Mouse (Mus musculus) thymus, postnatal 10 days (tissue): ENCODE data around the gene Cyp2j9.
"Not testable (repeated sequence)": the region's sequence is repeated elsewhere in the genome, so short reads cannot be mapped to it uniquely, and the experiment has no call there.

ENCODE experiments used
- DNase-seq, 2 experiments: peaks; one replicate each; pipeline ENCODE4 v3.0.0; 2021; ENCODE audit warnings: low spot score in 2 of 2

The Cyp2j9 gene

DNA sequence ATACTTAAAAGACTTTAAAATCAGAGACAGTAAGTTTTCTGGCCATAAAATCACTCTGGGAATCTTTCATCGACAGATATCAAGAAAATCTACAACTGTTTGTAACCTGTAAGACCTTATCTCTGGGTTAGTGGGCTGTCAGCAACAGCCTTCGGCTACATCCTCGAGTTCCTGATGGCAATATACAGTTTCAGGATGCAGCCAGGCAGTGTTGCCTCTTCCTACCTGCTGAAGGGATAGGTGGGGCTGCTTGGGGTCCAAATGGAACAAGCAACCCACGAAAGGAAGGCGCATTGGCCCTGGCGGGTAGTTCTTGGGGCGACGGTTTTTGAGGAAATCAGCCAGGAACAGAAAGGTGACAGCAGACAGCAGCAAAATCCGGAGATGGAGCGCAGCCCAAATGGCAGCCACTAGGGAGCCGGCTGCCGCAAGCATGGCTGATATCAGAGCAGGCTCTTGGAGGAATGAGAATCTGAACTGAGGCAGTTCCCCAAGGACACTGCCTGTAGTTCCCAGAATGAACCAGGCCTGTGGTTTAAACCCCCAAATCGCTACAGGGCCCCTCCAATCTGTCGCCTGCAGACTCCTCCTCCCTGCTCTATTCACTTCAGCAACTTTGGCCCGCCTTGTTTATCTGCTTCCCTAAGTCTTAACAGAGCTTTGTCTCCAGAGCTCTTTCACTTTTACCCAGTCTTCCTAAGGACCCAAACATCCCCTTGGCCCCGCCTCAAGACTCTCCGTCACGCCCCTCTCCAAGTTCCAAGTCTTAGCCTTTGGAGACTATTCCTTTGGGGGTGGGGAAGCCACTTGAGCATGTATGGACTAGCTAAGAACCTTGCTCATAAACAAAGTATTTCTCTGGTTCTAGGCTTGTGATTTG is at the start of gene Cyp2j9:
Cyp2j9 (minus strand) TSS at position 668 of the 880 bp plus-strand sequence.
- no peak for DNase-seq

GRCm38 (mm10) chr4:96635455-96635854 is 44.1 kb upstream of the Cyp2j9 start:
- DNase-seq = no peak

GRCm38 (mm10) chr4:96622474-96622873 is 31.1 kb upstream of the Cyp2j9 start:
- DNase-seq = no peak

DNA sequence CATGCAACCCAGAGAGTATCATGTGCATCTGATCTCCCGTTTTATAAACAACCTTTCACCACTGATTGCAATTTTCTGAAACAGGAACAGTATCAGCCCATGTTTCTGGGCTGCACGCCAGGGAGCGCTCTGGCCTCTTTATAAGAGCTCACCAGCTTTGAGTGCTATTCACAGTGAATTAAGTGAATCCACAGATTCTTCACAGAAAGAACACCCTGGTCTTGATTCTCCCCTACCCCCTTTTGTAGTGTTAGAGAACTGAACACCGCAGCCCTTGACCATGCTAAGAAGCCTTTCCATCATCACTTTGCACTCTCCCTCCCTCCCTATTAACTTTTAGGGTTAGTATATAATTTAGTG is 393 bp upstream of the Cyp2j9 start:
- no peak for DNase-seq

GRCm38 (mm10) chr4:96581425-96582088 is 9.8 kb downstream of the Cyp2j9 start:
- no peak for DNase-seq

DNA sequence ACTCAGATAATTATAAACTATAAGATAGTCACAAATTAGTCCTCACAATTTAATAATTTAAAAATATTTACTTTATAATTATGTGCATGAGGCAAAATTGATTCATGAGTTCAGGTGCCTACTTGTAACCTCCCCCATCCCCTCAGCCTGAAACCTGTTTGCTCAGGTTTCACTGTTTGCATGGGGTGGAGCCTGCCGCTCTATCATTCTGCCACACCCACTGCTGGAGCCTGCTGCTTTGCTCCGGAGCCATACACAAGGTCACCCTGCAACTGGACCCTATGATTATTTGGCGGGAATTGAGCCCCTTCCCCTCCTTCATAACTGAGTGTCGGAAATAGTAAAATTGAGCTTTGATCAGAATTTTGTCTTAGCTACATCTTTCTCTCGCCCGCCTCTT is 11.0 kb downstream of the Cyp2j9 start:
- not testable (repeated sequence) for DNase-seq

DNA sequence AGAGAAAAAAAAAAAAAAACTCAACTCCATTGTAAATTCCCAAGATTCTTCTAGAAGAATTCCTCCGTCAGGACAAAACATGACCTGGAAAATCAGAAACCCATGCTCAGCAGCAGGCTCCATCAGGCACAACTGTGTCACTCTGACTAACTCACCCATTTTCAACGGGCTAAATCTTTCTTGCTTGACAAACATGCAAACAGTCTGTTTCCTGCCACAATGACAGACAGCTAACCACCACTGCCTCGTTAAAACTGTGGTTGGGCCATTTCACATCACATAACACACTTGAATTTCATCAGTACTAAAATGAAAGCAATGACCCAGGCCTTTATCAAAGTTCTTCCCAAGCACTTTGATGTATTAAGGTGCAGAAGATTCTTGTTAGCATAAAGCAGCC is 21.9 kb downstream of the Cyp2j9 start:
- no peak for DNase-seq

- DNase-seq = no peak
Observed at GRCm38 (mm10) chr4:96567988-96568387, 23.4 kb downstream of the Cyp2j9 start.

- DNase-seq = no peak
Observed at GRCm38 (mm10) chr4:96565808-96566207, 25.6 kb downstream of the Cyp2j9 start.

DNA sequence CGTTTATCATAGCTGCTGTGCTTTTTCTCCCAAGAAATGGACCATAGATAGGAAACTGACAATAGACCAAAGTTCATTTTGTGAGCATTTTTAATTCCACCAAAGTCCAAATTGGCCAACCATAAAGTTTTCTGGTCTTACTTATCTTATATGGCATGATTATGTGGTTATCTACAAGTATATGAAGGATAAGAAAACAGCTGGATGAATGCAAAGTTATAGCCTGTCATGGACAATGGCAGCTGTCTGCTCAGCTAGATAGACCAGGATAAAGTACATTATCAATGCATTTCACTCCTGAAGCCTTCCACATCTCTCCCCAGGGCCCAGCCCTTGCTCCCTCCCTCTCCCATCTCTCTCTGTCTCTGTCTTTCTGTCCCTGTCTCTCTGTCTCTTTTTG is 30.9 kb downstream of the Cyp2j9 start:
- DNase-seq = no peak

DNA sequence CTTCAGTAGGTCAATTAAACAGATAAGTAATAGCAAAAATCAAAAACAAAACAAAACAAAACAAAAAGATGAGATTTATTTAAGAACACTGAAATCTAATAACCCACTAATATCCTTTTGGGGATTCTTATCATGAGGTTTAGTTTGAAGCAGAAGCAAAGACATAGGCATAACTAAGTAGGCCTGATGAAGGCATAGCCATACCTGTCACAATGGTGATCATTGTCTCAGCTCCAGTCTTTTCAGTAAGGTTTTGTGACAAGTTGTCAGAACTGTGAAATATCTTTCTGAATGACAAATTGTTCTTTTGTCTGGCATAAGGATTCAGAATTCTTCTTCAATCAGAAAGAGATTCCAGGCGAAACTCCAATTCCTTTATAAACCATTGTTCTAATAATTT is 31.6 kb downstream of the Cyp2j9 start:
- DNase-seq = no peak

DNA sequence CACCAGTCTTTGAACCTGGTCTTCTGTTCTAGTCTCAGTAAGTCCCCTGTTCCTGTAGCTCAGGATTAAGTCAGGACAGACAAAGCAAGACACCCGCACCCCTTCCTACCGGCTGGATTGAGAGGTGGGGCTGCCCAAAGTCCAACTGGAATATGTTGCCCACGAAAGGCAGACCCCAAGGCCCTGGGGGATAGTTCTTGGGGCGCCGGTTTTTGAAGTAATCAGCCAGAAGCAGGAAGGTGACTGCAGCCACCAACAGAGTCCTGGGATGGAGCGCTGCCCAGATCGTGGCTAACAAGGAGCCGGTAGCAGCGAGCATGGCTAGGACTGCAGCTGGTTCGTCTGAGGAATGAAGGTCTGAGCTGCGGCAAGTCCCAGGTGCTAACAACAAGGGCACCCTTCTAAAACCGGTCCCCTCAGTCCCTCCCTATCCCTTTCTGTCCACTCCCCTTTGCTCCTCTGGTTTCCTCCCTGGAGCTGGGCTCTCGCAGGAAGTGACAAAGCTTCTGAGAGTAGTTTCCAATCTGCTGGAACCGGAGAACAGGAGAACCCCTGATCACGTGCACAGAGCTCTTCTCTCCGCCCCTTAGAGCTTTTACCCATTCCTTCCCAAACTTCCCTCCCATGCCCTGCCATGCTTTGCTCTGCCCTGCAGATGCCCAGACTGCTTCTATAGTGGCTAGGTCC is 38.1 kb downstream of the Cyp2j9 start, which contains the start of gene Cyp2j6:
Cyp2j6 (minus strand) TSS at position 529 of the 687 bp plus-strand sequence.
- DNase-seq = no peak

- DNase-seq = no peak
Observed at GRCm38 (mm10) chr4:96551619-96552018, 39.8 kb downstream of the Cyp2j9 start.

DNA sequence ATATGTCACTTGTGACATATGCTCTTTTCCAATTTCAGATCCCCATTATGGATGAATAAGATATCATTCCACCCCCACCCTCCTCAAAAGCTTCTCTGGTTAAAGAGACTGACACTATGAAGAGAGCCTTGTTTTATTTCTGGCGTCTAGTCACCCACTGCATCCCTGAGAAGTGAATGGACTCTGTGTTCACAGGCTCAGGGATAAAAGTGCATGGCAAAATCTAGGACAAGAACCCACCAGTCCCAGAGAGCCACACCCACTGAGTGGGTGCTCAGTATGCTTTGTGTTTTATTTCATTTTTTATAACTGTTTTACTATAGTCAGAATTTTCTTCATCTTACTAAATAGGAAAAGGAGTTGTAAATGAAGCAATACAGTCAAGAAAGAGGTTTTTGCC is 45.4 kb downstream of the Cyp2j9 start:
- DNase-seq = no peak

DNA sequence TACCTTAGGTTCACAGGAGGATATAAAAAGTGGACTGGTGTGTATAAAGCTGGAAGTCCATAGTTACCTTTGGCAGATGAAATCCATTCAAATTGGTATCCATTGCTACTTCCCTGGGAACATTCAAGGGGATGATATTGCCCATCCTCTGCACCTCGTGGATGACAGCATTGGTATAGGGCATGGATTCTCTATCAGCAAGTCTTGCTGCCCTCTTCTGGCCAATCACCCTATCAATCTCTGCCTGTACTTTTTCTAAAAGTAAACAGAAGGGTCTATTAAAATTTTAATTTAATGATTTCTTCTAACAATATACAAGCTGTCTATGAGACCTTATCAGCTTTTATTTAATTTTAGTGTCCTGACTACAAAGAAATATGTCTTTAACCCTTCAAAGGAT is 65.6 kb downstream of the Cyp2j9 start:
- DNase-seq = no peak

DNA sequence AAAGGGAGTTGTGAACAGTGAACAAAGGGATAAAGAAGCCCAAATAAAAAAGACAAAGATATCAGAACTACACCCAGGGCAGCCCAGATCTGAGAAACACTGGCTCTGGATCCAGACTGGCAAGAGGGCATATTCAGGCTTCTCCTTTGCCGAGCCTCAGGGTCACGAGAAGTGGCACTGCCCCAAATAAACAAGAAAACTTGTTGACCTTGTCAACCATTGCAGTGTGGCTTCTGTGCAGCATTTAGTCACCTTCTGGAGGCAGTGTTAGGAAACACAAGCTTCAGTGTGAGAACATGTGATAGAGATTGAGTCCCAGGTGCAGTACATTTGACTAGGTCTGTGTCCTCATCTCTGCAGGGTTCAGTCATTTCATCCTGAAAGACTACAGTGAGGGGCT is 69.1 kb downstream of the Cyp2j9 start:
- no peak for DNase-seq
